Mouse (Mus musculus) ES-Bruce4 (cell line): Measurements from ENCODE around the gene Ptcd1. TPM values are rescaled to one million over a fixed set of nuclear protein-coding genes. Genes with fewer than 3 reads are reported as not detected.

Experiments used
- H3K27ac ChIP-seq: 2 replicates; pipeline ENCODE4 v1.5.1; 2012; ENCODE audit warnings: low read length, inconsistent platforms; ENCODE audit not compliant: insufficient read depth
- H3K27me3 ChIP-seq: 2 replicates; pipeline ENCODE4 v1.6.1; 2012; ENCODE audit warnings: mild to moderate bottlenecking, low read length, inconsistent platforms; ENCODE audit not compliant: control insufficient read depth, poor library complexity, insufficient read depth, severe bottlenecking
- H3K36me3 ChIP-seq: 2 replicates; pipeline ENCODE4 v1.6.1; 2012; ENCODE audit warnings: inconsistent platforms, mild to moderate bottlenecking, low read length, moderate library complexity; ENCODE audit not compliant: control insufficient read depth, poor library complexity, insufficient read depth, severe bottlenecking
- H3K4me1 ChIP-seq: one replicate; pipeline ENCODE4 v1.8.1; 2011; ENCODE audit warnings: low read length; ENCODE audit not compliant: control insufficient read depth, insufficient read depth
- H3K4me3 ChIP-seq: 2 replicates; pipeline ENCODE4 v1.5.1; 2011; ENCODE audit warnings: low read depth, mild to moderate bottlenecking, low read length
- H3K9ac ChIP-seq: 2 replicates; pipeline ENCODE4 v1.6.1; 2012; ENCODE audit warnings: low read depth, mild to moderate bottlenecking, inconsistent platforms; ENCODE audit not compliant: poor library complexity, severe bottlenecking
- H3K9me3 ChIP-seq: replicated peaks from 2 replicates; pipeline ENCODE4 v1.6.1; 2012; ENCODE audit warnings: mild to moderate bottlenecking, low read length, inconsistent platforms; ENCODE audit not compliant: control insufficient read depth, poor library complexity, insufficient read depth, severe bottlenecking
- CTCF ChIP-seq: IDR thresholded peaks from one replicate; pipeline ENCODE4 v1.8.1; 2011; ENCODE audit warnings: low read depth, low read length
- EP300 ChIP-seq: IDR thresholded peaks from 2 replicates; pipeline ENCODE4 v1.6.1; 2011; ENCODE audit warnings: low read depth, low read length; ENCODE audit not compliant: insufficient read depth
- POLR2A ChIP-seq: IDR thresholded peaks from one replicate; pipeline ENCODE4 v1.8.1; 2011; ENCODE audit warnings: low read length; ENCODE audit not compliant: insufficient read depth
- polyA plus RNA-seq: library from polyadenylated mRNA; stranded (reverse); fragments of >200 nt; gene quantifications from 2 replicates; pipeline ENCODE4 v1.2.4, GENCODE M21; 2011; ENCODE audit warnings: low read depth; ENCODE audit not compliant: missing spikeins, insufficient read depth, insufficient read length

The Ptcd1 gene
- polyA plus RNA-seq, 1 experiment: 14.1 TPM

- Histone ChIP-seq H3K9ac (no peak overlapping the region), H3K4me1 (no peaks in the 10 kb centered on the region), H3K9me3 (no peaks in the 10 kb centered on the region), H3K27ac (no peak overlapping the region), H3K27me3 (no peaks in the 10 kb centered on the region), H3K4me3 (no peak overlapping the region), H3K36me3 (no peaks in the 10 kb centered on the region)
- TF ChIP-seq CTCF: peak; percentile 73
- no peak for TF ChIP-seq POLR2A
Observed at GRCm38 (mm10) chr5:145119385-145119784, 47.5 kb downstream of the Ptcd1 start.

GRCm38 (mm10) chr5:145118461-145118860 is 48.4 kb downstream of the Ptcd1 start:
- Histone ChIP-seq H3K9ac (no peak overlapping the region), H3K27ac (no peak overlapping the region), H3K36me3 (no peaks in the 10 kb centered on the region), H3K27me3 (no peaks in the 10 kb centered on the region), H3K4me3 (no peak overlapping the region), H3K4me1 (no peaks in the 10 kb centered on the region), H3K9me3 (no peaks in the 10 kb centered on the region)
- TF ChIP-seq POLR2A: no peak
- no peak for TF ChIP-seq EP300
- TF ChIP-seq CTCF: no peak

GRCm38 (mm10) chr5:145118005-145118404 is 48.9 kb downstream of the Ptcd1 start:
- no peak overlapping the region for H3K4me3 ChIP-seq
- no peak overlapping the region for H3K9ac ChIP-seq
- no peaks in the 10 kb centered on the region for H3K4me1 ChIP-seq
- no peak overlapping the region for H3K27ac ChIP-seq
- no peaks in the 10 kb centered on the region for H3K9me3 ChIP-seq
- no peaks in the 10 kb centered on the region for H3K36me3 ChIP-seq
- no peaks in the 10 kb centered on the region for H3K27me3 ChIP-seq
- TF ChIP-seq POLR2A: no peak
- no peak for TF ChIP-seq CTCF
- TF ChIP-seq EP300: no peak

GRCm38 (mm10) chr5:145116916-145117315 is 50.0 kb downstream of the Ptcd1 start:
- H3K4me1 ChIP-seq: no peaks in the 10 kb centered on the region
- no peaks in the 10 kb centered on the region for H3K36me3 ChIP-seq
- no peak overlapping the region for H3K4me3 ChIP-seq
- no peak for TF ChIP-seq POLR2A
- peak; percentile 87 for TF ChIP-seq CTCF
- H3K27ac ChIP-seq: no peak overlapping the region
- no peaks in the 10 kb centered on the region for H3K9me3 ChIP-seq
- no peak overlapping the region for H3K9ac ChIP-seq
- no peaks in the 10 kb centered on the region for H3K27me3 ChIP-seq

- TF ChIP-seq CTCF (no peak), EP300 (no peak), POLR2A (no peak)
- H3K9ac ChIP-seq: no peak overlapping the region
- H3K27me3 ChIP-seq: no peaks in the 10 kb centered on the region
- H3K4me3 ChIP-seq: no peak overlapping the region
- H3K36me3 ChIP-seq: no peaks in the 10 kb centered on the region
- no peak overlapping the region for H3K27ac ChIP-seq
- no peaks in the 10 kb centered on the region for H3K9me3 ChIP-seq
- no peaks in the 10 kb centered on the region for H3K4me1 ChIP-seq
Observed at GRCm38 (mm10) chr5:145116316-145116715, 50.6 kb downstream of the Ptcd1 start.

GRCm38 (mm10) chr5:145115736-145116135 is 51.2 kb downstream of the Ptcd1 start:
- H3K9ac ChIP-seq: no peak overlapping the region
- no peak for TF ChIP-seq POLR2A
- no peak for TF ChIP-seq CTCF
- TF ChIP-seq EP300: no peak
- no peaks in the 10 kb centered on the region for H3K9me3 ChIP-seq
- no peaks in the 10 kb centered on the region for H3K36me3 ChIP-seq
- H3K4me3 ChIP-seq: no peak overlapping the region
- H3K4me1 ChIP-seq: no peaks in the 10 kb centered on the region
- no peak overlapping the region for H3K27ac ChIP-seq
- no peaks in the 10 kb centered on the region for H3K27me3 ChIP-seq
